Mouse (Mus musculus) CH12.LX (cell line): ENCODE measurements at regions not wholly inside any gene's neighbourhood (a gene's known extent, or its start where the extent isn't known, plus 50 kb on each side); places are given as distances from the start of the nearest gene placed in this dataset.

ENCODE experiments used
- DNase-seq: peaks from one replicate; pipeline ENCODE4 v3.0.0-alpha.2; 2013; ENCODE audit errors: extremely low read depth
- H3K27ac ChIP-seq: 2 replicates; pipeline ENCODE4 v1.5.1; 2012; ENCODE audit warnings: low read depth, mild to moderate bottlenecking, control low read depth, moderate library complexity; ENCODE audit not compliant: insufficient read depth
- H3K27me3 ChIP-seq: replicated peaks from 2 replicates; pipeline ENCODE3; 2012; ENCODE audit warnings: inconsistent platforms
- H3K36me3 ChIP-seq, 2 experiments: replicated peaks in 1 of 2; 2 replicates each; pipeline versions ENCODE3 to v1.6.1; 2012; ENCODE audit warnings: inconsistent platforms in 1 of 2, low read length in 1 of 2, mild to moderate bottlenecking in 1 of 2, mixed read lengths in 1 of 2, moderate library complexity in 1 of 2; ENCODE audit not compliant: control insufficient read depth in 1 of 2, insufficient read depth in 1 of 2
- H3K4me1 ChIP-seq, 2 experiments: 2 replicates each; pipeline ENCODE4 v1.6.1; 2012; ENCODE audit warnings: inconsistent platforms in 1 of 2, moderate library complexity in 1 of 2; ENCODE audit not compliant: insufficient read depth in 2 of 2, control insufficient read depth in 1 of 2
- H3K4me2 ChIP-seq: 2 replicates; pipeline ENCODE4 v1.6.1; 2012; ENCODE audit warnings: low read depth, mild to moderate bottlenecking, control low read depth; ENCODE audit not compliant: poor library complexity, insufficient read depth, severe bottlenecking
- H3K4me3 ChIP-seq, 3 experiments: fragments of 150-350 bp in 1 of 3; sonication (generic) in 1 of 3; replicated peaks in 1 of 3; 2 replicates each; pipeline versions ENCODE3 to v1.5.1; 2011 to 2012; ENCODE audit warnings: low read depth in 2 of 3, low read length in 2 of 3, mild to moderate bottlenecking in 2 of 3, moderate library complexity in 2 of 3, control low read depth in 1 of 3, improper control_type of control experiment in 1 of 3, inconsistent platforms in 1 of 3, mixed read lengths in 1 of 3; ENCODE audit not compliant: poor library complexity in 1 of 3
- H3K79me2 ChIP-seq: replicated peaks from 2 replicates; pipeline ENCODE4 v1.6.1; 2012; ENCODE audit warnings: mild to moderate bottlenecking, moderate library complexity; ENCODE audit not compliant: control insufficient read depth, poor library complexity, insufficient read depth, severe bottlenecking; ENCODE audit errors: extremely low read depth
- H3K9ac ChIP-seq: 2 replicates; pipeline ENCODE4 v1.6.1; 2012; ENCODE audit warnings: low read depth, mild to moderate bottlenecking, control low read depth, moderate library complexity; ENCODE audit not compliant: insufficient read depth
- H3K9me3 ChIP-seq: replicated peaks from 2 replicates; pipeline ENCODE3; 2012; ENCODE audit warnings: low read length, inconsistent platforms, mixed read lengths
- CHD1 ChIP-seq: IDR thresholded peaks from 2 replicates; pipeline ENCODE4 v1.6.1; 2012; ENCODE audit warnings: low read depth, low read length, improper control_type of control experiment, inconsistent platforms
- CHD2 ChIP-seq: IDR thresholded peaks from 2 replicates; pipeline ENCODE4 v1.6.1; 2011; ENCODE audit warnings: low read length, improper control_type of control experiment
- CTCF ChIP-seq, 2 experiments: IDR thresholded peaks in 1 of 2; conservative IDR thresholded peaks in 1 of 2; 2 replicates each; pipeline ENCODE4 v1.5.1; 2011 to 2012; ENCODE audit warnings: low read depth in 2 of 2, low read length in 2 of 2, improper control_type of control experiment in 1 of 2, inconsistent platforms in 1 of 2, mild to moderate bottlenecking in 1 of 2, moderate library complexity in 1 of 2
- E2F4 ChIP-seq: IDR thresholded peaks from 2 replicates; pipeline ENCODE4 v1.6.1; 2011; ENCODE audit warnings: low read depth, low read length, improper control_type of control experiment; ENCODE audit not compliant: insufficient replicate concordance
- EP300 ChIP-seq: IDR thresholded peaks from 2 replicates; pipeline ENCODE4 v1.6.1; 2011; ENCODE audit warnings: low read length, improper control_type of control experiment
- HCFC1 ChIP-seq: IDR thresholded peaks from 2 replicates; pipeline ENCODE4 v1.6.1; 2012; ENCODE audit warnings: low read depth, mild to moderate bottlenecking, inconsistent platforms, low read length, improper control_type of control experiment
- IRF4 ChIP-seq: IDR thresholded peaks from 2 replicates; pipeline ENCODE4 v1.6.1; 2014; ENCODE audit warnings: low read depth, mild to moderate bottlenecking, inconsistent platforms, low read length, improper control_type of control experiment
- JUN ChIP-seq: IDR thresholded peaks from 2 replicates; pipeline ENCODE4 v1.6.1; 2011; ENCODE audit warnings: low read depth, mild to moderate bottlenecking, low read length, improper control_type of control experiment, moderate library complexity; ENCODE audit not compliant: insufficient read depth
- JUND ChIP-seq: conservative IDR thresholded peaks from 2 replicates; pipeline ENCODE4 v1.6.1; 2011; ENCODE audit warnings: low read depth, low read length, improper control_type of control experiment
- MAFK ChIP-seq: IDR thresholded peaks from 2 replicates; pipeline ENCODE4 v1.6.1; 2011; ENCODE audit warnings: low read length, improper control_type of control experiment; ENCODE audit not compliant: insufficient replicate concordance
- MAX ChIP-seq: IDR thresholded peaks from 2 replicates; pipeline ENCODE4 v1.6.1; 2011; ENCODE audit warnings: low read length, improper control_type of control experiment
- MAZ ChIP-seq: IDR thresholded peaks from 2 replicates; pipeline ENCODE4 v1.6.1; 2012; ENCODE audit warnings: low read depth, mild to moderate bottlenecking, inconsistent platforms, low read length, improper control_type of control experiment, moderate library complexity
- MEF2A ChIP-seq: IDR thresholded peaks from 2 replicates; pipeline ENCODE4 v1.6.1; 2014; ENCODE audit warnings: low read depth, mild to moderate bottlenecking, inconsistent platforms, low read length, improper control_type of control experiment, borderline replicate concordance
- MYC ChIP-seq: IDR thresholded peaks from 2 replicates; pipeline ENCODE4 v1.6.1; 2011; ENCODE audit warnings: low read depth, mild to moderate bottlenecking, improper control_type of control experiment, low read length
- NELFE ChIP-seq: IDR thresholded peaks from 2 replicates; pipeline ENCODE4 v1.6.1; 2011; ENCODE audit warnings: low read depth, low read length, improper control_type of control experiment
- PAX5 ChIP-seq: IDR thresholded peaks from 2 replicates; pipeline ENCODE4 v1.6.1; 2012; ENCODE audit warnings: low read length, inconsistent platforms, mixed read lengths
- RAD21 ChIP-seq: IDR thresholded peaks from 2 replicates; pipeline ENCODE4 v1.6.1; 2011; ENCODE audit warnings: low read depth, mild to moderate bottlenecking, low read length, improper control_type of control experiment, moderate library complexity
- RCOR1 ChIP-seq: conservative IDR thresholded peaks from 2 replicates; pipeline ENCODE4 v1.6.1; 2012; ENCODE audit warnings: low read depth, mild to moderate bottlenecking, inconsistent platforms, low read length, improper control_type of control experiment
- SIN3A ChIP-seq: IDR thresholded peaks from 2 replicates; pipeline ENCODE4 v1.6.1; 2012; ENCODE audit warnings: low read length, improper control_type of control experiment, inconsistent platforms
- SMC3 ChIP-seq: IDR thresholded peaks from 2 replicates; pipeline ENCODE4 v1.6.1; 2011; ENCODE audit warnings: low read depth, low read length, improper control_type of control experiment
- TBP ChIP-seq: conservative IDR thresholded peaks from 2 replicates; pipeline ENCODE4 v1.6.1; 2011; ENCODE audit warnings: low read depth, low read length, improper control_type of control experiment
- TCF12 ChIP-seq: IDR thresholded peaks from 2 replicates; pipeline ENCODE4 v1.6.1; 2014; ENCODE audit warnings: low read depth, mild to moderate bottlenecking, inconsistent platforms, low read length, improper control_type of control experiment
- UBTF ChIP-seq: IDR thresholded peaks from 2 replicates; pipeline ENCODE4 v1.6.1; 2012; ENCODE audit warnings: low read depth, mild to moderate bottlenecking, inconsistent platforms, low read length, improper control_type of control experiment, moderate library complexity
- USF1 ChIP-seq: IDR thresholded peaks from 2 replicates; pipeline ENCODE4 v1.6.1; 2014; ENCODE audit warnings: low read depth, mild to moderate bottlenecking, inconsistent platforms, low read length, improper control_type of control experiment
- USF2 ChIP-seq: conservative IDR thresholded peaks from 2 replicates; pipeline ENCODE4 v1.6.1; 2011; ENCODE audit warnings: low read depth, low read length, improper control_type of control experiment
- ZC3H11A ChIP-seq: IDR thresholded peaks from 2 replicates; pipeline ENCODE4 v1.6.1; 2012; ENCODE audit warnings: low read depth, mild to moderate bottlenecking, inconsistent platforms, low read length, improper control_type of control experiment
- ZKSCAN1 ChIP-seq: IDR thresholded peaks from 2 replicates; pipeline ENCODE4 v1.6.1; 2012; ENCODE audit warnings: low read depth, inconsistent platforms, low read length, improper control_type of control experiment, borderline replicate concordance
- ZMIZ1 ChIP-seq: IDR thresholded peaks from 2 replicates; pipeline ENCODE4 v1.6.1; 2012; ENCODE audit warnings: low read depth, mild to moderate bottlenecking, inconsistent platforms, low read length, improper control_type of control experiment
- ZNF384 ChIP-seq: IDR thresholded peaks from 2 replicates; pipeline ENCODE4 v1.6.1; 2012; ENCODE audit warnings: low read depth, low read length, improper control_type of control experiment, inconsistent platforms
- dilution Hi-C: fragments of 300-500 bp; cut with MboI; formaldehyde crosslinking; loops from 2 replicates; pipeline ENCODE4 v1.14.3; 2020; ENCODE audit warnings: low sequenced_read_pairs; ENCODE audit not compliant: extremely low pct_unique_long_range_greater_than_20kb, extremely low pct_ligation_motif_present
- in situ Hi-C: fragments of 300-500 bp; cut with MboI; formaldehyde crosslinking; loops from 3 replicates; pipeline ENCODE4 v1.14.3; 2019; ENCODE audit warnings: low sequenced_read_pairs, low pct_ligation_motif_present, low pct_unique_long_range_greater_than_20kb, mixed read lengths

GRCm38 (mm10) chr9:85052526-85052925 is 260.0 kb upstream of the Gm11114 start:
- H3K9ac ChIP-seq = no peak overlapping the region
- no peaks in the 10 kb centered on the region; a peak in 1 of 4 replicates for H3K4me1 ChIP-seq
- TF ChIP-seq NELFE (no peak), JUND (no peak), CHD2 (no peak), E2F4 (no peak), ZMIZ1 (no peak), ZNF384 (no peak), CHD1 (no peak), USF1 (no peak), MAFK (no peak), MAX (no peak), TBP (no peak), RAD21 (no peak), TCF12 (no peak), PAX5 (no peak), MAZ (no peak), SMC3 (no peak), MEF2A (no peak), IRF4 (no peak), CTCF (conservative IDR thresholded peaks at IDR 0.05 in 1 of 2, IDR thresholded peaks at IDR 0.05 in 1 of 2; ENCODE audit: low read depth in 2 of 2, low read length in 2 of 2) (no peak), JUN (no peak)
- in situ Hi-C loops (no loop called here), dilution Hi-C loops (no loop called here)
- DNase-seq = no peak
- H3K4me3 ChIP-seq = no peak overlapping the region
- H3K27me3 ChIP-seq = no peaks in the 10 kb centered on the region
- H3K36me3 ChIP-seq = no peaks in the 10 kb centered on the region
- no peaks in the 10 kb centered on the region for H3K79me2 ChIP-seq
- H3K9me3 ChIP-seq = no peaks in the 10 kb centered on the region
- no peak overlapping the region for H3K27ac ChIP-seq
- no peak overlapping the region for H3K4me2 ChIP-seq

- in situ Hi-C loops = no loop called here
- H3K9me3 ChIP-seq = no peaks in the 10 kb centered on the region
- H3K9ac ChIP-seq = no peak overlapping the region
- TF ChIP-seq IRF4 (no peak), HCFC1 (no peak), MAX (no peak), EP300 (no peak), E2F4 (no peak), JUND (no peak), MAZ (no peak), RAD21 (no peak), USF2 (no peak), MYC (no peak), SIN3A (no peak), CHD1 (no peak), UBTF (no peak), TBP (no peak), USF1 (no peak), SMC3 (no peak), ZC3H11A (no peak), RCOR1 (no peak), JUN (no peak), ZKSCAN1 (no peak)
- TF ChIP-seq, all 38 proteins: peak for 0
- no peak overlapping the region for H3K4me2 ChIP-seq
- H3K79me2 ChIP-seq = no peaks in the 10 kb centered on the region
- H3K27me3 ChIP-seq = no peaks in the 10 kb centered on the region
- no peak overlapping the region for H3K27ac ChIP-seq
- dilution Hi-C loops = no loop called here
- H3K4me3 ChIP-seq = no peak overlapping the region
- no peak for DNase-seq
- H3K4me1 ChIP-seq = no peaks in the 10 kb centered on the region
- H3K36me3 ChIP-seq = no peaks in the 10 kb centered on the region
Measured at GRCm38 (mm10) chr9:85079975-85080374, 232.6 kb upstream of the Gm11114 start.
